Mouse (Mus musculus) lung, adult 2 months (tissue): ENCODE results near the gene H2afj.

Experiments
- CTCF ChIP-seq: fragments of 200-500 bp; IDR thresholded peaks from 2 replicates; pipeline ENCODE4 v1.5.1; 2011; ENCODE audit warnings: mild to moderate bottlenecking, low read length, control low read depth; ENCODE audit not compliant: insufficient read depth
- POLR2A ChIP-seq: fragments of 200-500 bp; IDR thresholded peaks from 2 replicates; pipeline ENCODE4 v1.6.1; 2011; ENCODE audit warnings: low read depth, mild to moderate bottlenecking, control low read depth, low read length, borderline replicate concordance; ENCODE audit errors: extremely low read depth

DNA sequence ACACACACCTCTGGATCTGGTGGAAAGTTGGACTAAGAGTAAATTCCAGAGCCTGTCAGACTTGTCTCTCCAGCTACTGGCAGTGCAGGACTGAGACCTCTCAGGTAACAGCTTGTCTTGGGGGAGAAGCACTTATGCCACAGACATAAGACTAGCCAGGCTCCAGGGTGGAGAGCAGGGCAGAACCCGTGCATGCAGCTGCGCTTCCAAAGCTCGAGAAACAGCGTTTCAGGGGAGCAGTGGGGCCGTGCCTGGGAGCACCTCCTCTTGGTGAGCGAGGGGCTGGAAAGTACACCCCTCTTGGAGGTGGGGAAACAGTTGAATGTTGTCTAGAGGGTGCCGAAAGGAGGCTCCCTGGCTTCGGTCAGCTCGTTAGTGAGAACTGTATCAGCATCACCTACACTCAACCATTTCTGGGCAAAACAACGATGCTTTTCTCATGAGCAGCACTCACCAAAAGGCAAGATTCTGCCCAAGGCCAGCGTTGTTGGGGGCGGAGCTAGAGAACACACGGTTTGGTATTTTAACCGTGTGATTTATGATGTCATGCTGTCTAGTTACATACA lies 48.1 kb downstream of the H2afj start:
- TF ChIP-seq CTCF (no peak), POLR2A (no peak)
